ENCODE assay signal across 8 mouse cellular contexts in genomic region chr5:5265861-5266786, GRCm38 (mm10).
DNase-seq lines count a peak whose midpoint lies in the region; ATAC-seq lines count a peak whose summit lies in the region.
"Had no signal": no experiment of that assay in that cellular context is flagged by ENCODE, and none has a peak within 500 bp of the region (broad histone marks: within the 10 kb centered on the region; RNA-seq: fewer than 3 reads in every experiment).

No protein-coding gene starts in this region.

- H3K36me3 ChIP-seq in liver, embryonic 11.5 days (ENCODE audit: control insufficient read depth, insufficient read depth, low read length), result no peaks in the 10 kb centered on the region
- H3K36me3 ChIP-seq in neural tube, embryonic 13.5 days, result no peaks in the 10 kb centered on the region
- H3K36me3 ChIP-seq: limb, embryonic 12.5 days had no signal

- no peak overlapping the region for H3K9ac ChIP-seq in liver, embryonic 11.5 days (ENCODE audit: low read depth, low read length)
- H3K9ac ChIP-seq in neural tube, embryonic 13.5 days, result peak overlapping the region; percentile 64
- H3K9ac ChIP-seq: limb, embryonic 12.5 days had no signal

- H3K27ac ChIP-seq in liver, embryonic 11.5 days (ENCODE audit: low read depth, low read length), result no peak overlapping the region
- peak overlapping the region; percentile 67 for H3K27ac ChIP-seq in neural tube, embryonic 13.5 days (replicated peaks)
- H3K27ac ChIP-seq: limb, embryonic 12.5 days had no signal

- peak; percentile 25 for DNase-seq in ES-CJ7 (ENCODE audit: low read depth, low spot score)
- peak; percentile 96 for DNase-seq in adipocyte (ENCODE audit: low spot score)
- DNase-seq in embryo, embryonic 10 days (ENCODE audit: low spot score), result peak; percentile 67
- DNase-seq in heart, adult 8-10 months (ENCODE audit: low spot score), result peak; percentile 49
- DNase-seq in kidney, adult 9 months, result peak; percentile 40
- no peak for DNase-seq in liver, embryonic 11.5 days (ENCODE audit: low spot score)

- 51% methylated on average over 10 of the region's 10 CpGs for WGBS in liver, embryonic 11.5 days
- WGBS in neural tube, embryonic 13.5 days, result 29% methylated on average over 10 of the region's 10 CpGs

- H3K4me1 ChIP-seq in liver, embryonic 11.5 days (replicated peaks; ENCODE audit: control insufficient read depth, insufficient read depth, low read length), result no peaks in the 10 kb centered on the region; the same call in 1 of the 2 replicates
- peaks cover 35% of the 10 kb centered on the region for H3K4me1 ChIP-seq in neural tube, embryonic 13.5 days (replicated peaks)

- no peaks in the 10 kb centered on the region for H3K9me3 ChIP-seq in liver, embryonic 11.5 days (ENCODE audit: control insufficient read depth, low read length)
- no peaks in the 10 kb centered on the region for H3K9me3 ChIP-seq in neural tube, embryonic 13.5 days
- H3K9me3 ChIP-seq: limb, embryonic 12.5 days had no signal

- ATAC-seq in liver, embryonic 11.5 days (replicated peaks; ENCODE audit: low FRiP score), result peak; percentile 56
- peak; percentile 84 for ATAC-seq in neural tube, embryonic 13.5 days (ENCODE audit: low read depth)

- H3K27me3 ChIP-seq in liver, embryonic 11.5 days (replicated peaks; ENCODE audit: control insufficient read depth, insufficient read depth, low read length), result no peaks in the 10 kb centered on the region
- no peaks in the 10 kb centered on the region for H3K27me3 ChIP-seq in neural tube, embryonic 13.5 days
- H3K27me3 ChIP-seq: limb, embryonic 12.5 days had no signal

- no peak overlapping the region for H3K4me3 ChIP-seq in liver, embryonic 11.5 days (ENCODE audit: low read depth, low read length)
- peak overlapping the region; percentile 32 for H3K4me3 ChIP-seq in neural tube, embryonic 13.5 days
- H3K4me3 ChIP-seq: limb, embryonic 12.5 days had no signal

- no peak overlapping the region for H3K4me2 ChIP-seq in liver, embryonic 11.5 days
- peak overlapping the region; percentile 53 for H3K4me2 ChIP-seq in neural tube, embryonic 13.5 days
- H3K4me2 ChIP-seq: limb, embryonic 12.5 days had no signal
